Mouse (Mus musculus) midbrain, postnatal 0 days (tissue): ENCODE measurements around the gene Usp27x. TPM values are rescaled to one million over a fixed set of nuclear protein-coding genes. Genes with fewer than 3 reads are reported as not detected.

Experiments used
- ATAC-seq: fragments of 200-750 bp; cut with Nextera tagmentation; 2 replicates; pipeline ENCODE4 v1.8.0; 2017; ENCODE audit warnings: moderate number of reproducible peaks, mild to moderate bottlenecking, moderate TSS enrichment, moderate library complexity; ENCODE audit not compliant: low FRiP score
- DNase-seq: peaks from one replicate; pipeline ENCODE4 v3.0.0-alpha.2; 2015; ENCODE audit warnings: low spot score
- H3K27ac ChIP-seq: fragments of 300-500 bp; sonication (generic); 2 replicates; pipeline ENCODE4 v1.5.1; 2014; ENCODE audit warnings: low read depth, mild to moderate bottlenecking, low read length, mixed read lengths
- H3K27me3 ChIP-seq: fragments of 300-500 bp; sonication (generic); 2 replicates; pipeline ENCODE4 v1.6.1; 2014; ENCODE audit warnings: low read length, control low read depth, mixed read lengths; ENCODE audit not compliant: insufficient read depth
- H3K36me3 ChIP-seq: fragments of 300-500 bp; sonication (generic); 2 replicates; pipeline ENCODE4 v1.6.1; 2014; ENCODE audit warnings: low read length, control low read depth, mixed read lengths; ENCODE audit not compliant: insufficient read depth
- H3K4me1 ChIP-seq: fragments of 300-500 bp; sonication (generic); 2 replicates; pipeline ENCODE4 v1.6.1; 2014; ENCODE audit warnings: mild to moderate bottlenecking, control low read depth, antibody characterized with exemption, low read length, mixed read lengths; ENCODE audit not compliant: insufficient read depth
- H3K4me2 ChIP-seq: fragments of 300-500 bp; sonication (generic); 2 replicates; pipeline ENCODE4 v1.6.1; 2014; ENCODE audit warnings: low read depth, mild to moderate bottlenecking, low read length, mixed read lengths; ENCODE audit not compliant: poor library complexity, severe bottlenecking
- H3K4me3 ChIP-seq: fragments of 300-500 bp; sonication (generic); 2 replicates; pipeline ENCODE4 v1.5.1; 2014; ENCODE audit warnings: low read depth, mild to moderate bottlenecking, low read length, moderate library complexity
- H3K9ac ChIP-seq: fragments of 300-500 bp; sonication (generic); replicated peaks from 2 replicates; pipeline ENCODE4 v1.6.1; 2014; ENCODE audit warnings: mild to moderate bottlenecking, low read length, moderate library complexity, mixed read lengths; ENCODE audit not compliant: poor library complexity, severe bottlenecking
- H3K9me3 ChIP-seq: fragments of 300-500 bp; sonication (generic); 2 replicates; pipeline ENCODE4 v1.6.1; 2016; ENCODE audit warnings: low read length, control low read depth
- CTCF ChIP-seq: IDR thresholded peaks from 2 replicates; pipeline ENCODE4 v1.5.1; 2016; ENCODE audit warnings: antibody characterized with exemption, mild to moderate bottlenecking
- WGBS: fragments of 180-500 bp; shearing (Covaris S2); extraction: QIAGEN DNeasy Blood & Tissue Kit; methylation state at CpG from one replicate; pipeline ENCODE4 v1.1.7; 2014; 5-methylcytosine and 5-hydroxymethylcytosine counted together
- polyA plus RNA-seq: library from polyadenylated mRNA; unstranded; fragments of >200 nt; fragmentation: Nextera tagmentation; extraction: Ambion mirVana; gene quantifications from 2 replicates; pipeline ENCODE4 v1.2.1, GENCODE M21; 2015
- total RNA-seq: library from RNA; depleted of rRNA; stranded (reverse); fragments of >200 nt; gene quantifications from 2 replicates; pipeline ENCODE4 v1.2.3, GENCODE M21; 2014; rRNA removed

Gene Usp27x
- total and polyA plus RNA-seq, 2 experiments from 2014 or later = 2.8 to 12.4 TPM

DNA sequence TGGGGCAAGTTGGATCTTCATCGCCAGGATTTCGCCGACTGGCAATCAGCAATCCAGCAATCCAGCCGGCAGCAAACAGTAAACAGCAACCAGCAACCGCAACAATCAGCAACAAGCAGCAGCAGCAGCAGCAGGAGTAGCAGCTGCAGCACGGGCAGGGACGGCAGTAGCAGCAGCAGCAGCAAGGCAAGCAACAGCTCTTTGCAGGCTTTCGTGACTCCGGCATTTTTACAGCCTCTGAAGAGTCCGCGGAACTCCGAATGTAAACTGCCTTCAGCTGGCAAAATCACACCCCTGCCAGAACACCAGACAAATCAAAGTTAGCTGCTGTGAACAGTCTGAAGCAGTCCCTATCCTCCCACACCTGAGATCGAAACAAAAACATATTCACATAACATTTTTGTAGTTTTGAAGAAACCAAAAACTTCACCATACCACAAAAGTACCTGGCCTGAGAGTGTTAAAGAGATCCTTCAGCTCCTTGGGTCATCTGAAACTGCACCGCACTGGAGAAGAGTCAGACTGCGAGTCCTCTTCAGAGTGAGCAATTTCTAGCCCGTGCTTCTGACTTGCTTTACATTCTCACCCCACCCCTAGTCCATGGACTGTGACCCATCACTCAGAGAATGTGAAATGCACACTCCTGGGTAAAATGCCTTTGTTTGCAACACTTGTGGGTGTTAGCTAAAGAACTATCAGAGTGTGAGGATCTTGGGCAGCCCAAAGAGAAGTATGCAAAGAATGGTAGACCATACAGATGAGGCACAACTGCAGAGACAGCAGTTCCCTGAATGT, 36.8 kb upstream of the Usp27x start:
- no peaks in the 10 kb centered on the region for H3K4me1 ChIP-seq
- TF ChIP-seq CTCF = no peak
- 84% methylated on average over 16 of the region's 16 CpGs for WGBS
- H3K9ac ChIP-seq = no peak overlapping the region
- DNase-seq (no peak), ATAC-seq (no peak)
- H3K9me3 ChIP-seq = no peaks in the 10 kb centered on the region
- no peaks in the 10 kb centered on the region for H3K36me3 ChIP-seq
- H3K27me3 ChIP-seq = no peaks in the 10 kb centered on the region
- H3K4me2 ChIP-seq = no peak overlapping the region
- H3K27ac ChIP-seq = no peak overlapping the region
- no peak overlapping the region for H3K4me3 ChIP-seq

DNA sequence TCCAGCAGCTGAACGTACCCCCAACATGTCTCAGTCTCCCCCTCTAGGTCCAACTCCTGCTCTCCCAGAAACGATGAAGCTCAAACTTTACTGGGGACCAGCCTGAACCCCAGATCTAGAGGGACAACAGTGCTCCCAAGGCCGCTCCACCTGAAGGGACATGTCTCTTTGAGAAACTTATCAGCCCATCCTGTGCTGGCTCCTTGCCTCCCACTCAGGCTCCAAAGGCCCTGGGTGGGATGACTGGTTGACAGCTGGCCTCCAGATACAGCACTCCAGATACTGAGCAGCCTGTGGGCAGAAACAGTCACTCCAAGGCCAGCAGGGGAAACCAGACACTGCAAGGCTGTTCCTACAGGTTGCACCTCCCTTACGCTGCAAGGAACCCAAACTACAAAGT, 956 bp upstream of the Usp27x start:
- Histone ChIP-seq H3K27me3 (no peaks in the 10 kb centered on the region), H3K4me1 (no peaks in the 10 kb centered on the region), H3K4me2 (peak overlapping the region; percentile 58), H3K27ac (peak overlapping the region; percentile 85), H3K36me3 (no peaks in the 10 kb centered on the region), H3K9me3 (0 out of 2 replicates have a peak, but pooled peaks cover 3% of the 10 kb centered on the region), H3K9ac (peak overlapping the region; percentile 70; the same call in 1 of the 2 replicates), H3K4me3 (peak overlapping the region; percentile 51)
- ATAC-seq = no peak
- no peak for TF ChIP-seq CTCF
- WGBS = 43% methylated on average over 4 of the region's 4 CpGs
- DNase-seq = no peak

DNA sequence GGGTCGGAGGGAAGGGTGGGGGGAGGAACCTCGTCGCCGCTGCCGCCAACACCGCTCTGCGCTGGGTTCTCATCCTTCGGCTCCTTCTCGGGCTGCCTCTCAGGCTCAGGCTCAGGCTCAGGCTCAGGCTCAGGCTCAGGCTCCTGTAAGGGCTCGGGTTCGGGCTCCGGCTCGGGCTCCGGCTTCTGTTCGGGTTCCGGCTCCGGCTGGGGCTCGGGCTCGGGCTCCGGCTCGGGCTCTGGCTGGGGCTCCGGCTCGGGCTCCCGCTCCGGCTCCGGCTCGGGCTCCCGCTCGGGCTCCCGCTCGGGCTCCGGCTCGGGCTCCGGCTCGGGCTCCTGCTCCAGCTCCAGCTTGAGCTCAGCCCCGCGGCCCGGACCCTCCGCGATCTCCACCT, 311 bp downstream of the Usp27x start:
- peak overlapping the region; percentile 85 for H3K27ac ChIP-seq
- H3K9me3 ChIP-seq = 0 out of 2 replicates have a peak, but pooled peaks cover 3% of the 10 kb centered on the region
- TF ChIP-seq CTCF = no peak
- H3K27me3 ChIP-seq = no peaks in the 10 kb centered on the region
- DNase-seq (no peak), ATAC-seq (peak; percentile 50)
- WGBS = 23% methylated on average over 23 of the region's 40 CpGs
- H3K4me2 ChIP-seq = peak overlapping the region; percentile 58
- H3K36me3 ChIP-seq = no peaks in the 10 kb centered on the region
- peak overlapping the region; percentile 51 for H3K4me3 ChIP-seq
- H3K4me1 ChIP-seq = no peaks in the 10 kb centered on the region
- peak overlapping the region; percentile 70 for H3K9ac ChIP-seq

DNA sequence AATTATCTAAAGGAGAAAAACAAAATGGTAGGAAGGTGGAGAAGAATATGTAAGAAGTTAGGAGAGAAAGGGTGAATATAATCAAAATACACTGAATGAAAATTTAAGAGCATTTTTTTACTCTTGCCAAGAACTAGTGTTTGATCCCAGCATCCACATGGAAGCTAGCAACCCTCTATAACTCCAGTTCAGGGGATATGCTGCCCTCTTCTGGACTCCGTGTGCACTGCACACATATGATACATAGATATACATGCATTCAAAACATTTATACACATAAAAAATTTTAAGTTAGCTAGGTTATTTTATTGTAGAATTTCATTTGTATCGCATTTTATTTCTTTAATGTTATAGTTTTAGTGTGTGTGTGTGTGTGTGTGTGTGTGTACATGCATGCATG, 50.2 kb downstream of the Usp27x start:
- no peaks in the 10 kb centered on the region for H3K27me3 ChIP-seq
- no peak overlapping the region for H3K4me2 ChIP-seq
- H3K9ac ChIP-seq = no peak overlapping the region
- 51% methylated on average over 2 of the region's 2 CpGs for WGBS
- no peaks in the 10 kb centered on the region for H3K36me3 ChIP-seq
- ATAC-seq = no peak
- no peaks in the 10 kb centered on the region for H3K4me1 ChIP-seq
- no peaks in the 10 kb centered on the region for H3K9me3 ChIP-seq
- no peak overlapping the region for H3K4me3 ChIP-seq
- peak; percentile 32 for TF ChIP-seq CTCF
- no peak overlapping the region for H3K27ac ChIP-seq
- DNase-seq = peak; percentile 3

DNA sequence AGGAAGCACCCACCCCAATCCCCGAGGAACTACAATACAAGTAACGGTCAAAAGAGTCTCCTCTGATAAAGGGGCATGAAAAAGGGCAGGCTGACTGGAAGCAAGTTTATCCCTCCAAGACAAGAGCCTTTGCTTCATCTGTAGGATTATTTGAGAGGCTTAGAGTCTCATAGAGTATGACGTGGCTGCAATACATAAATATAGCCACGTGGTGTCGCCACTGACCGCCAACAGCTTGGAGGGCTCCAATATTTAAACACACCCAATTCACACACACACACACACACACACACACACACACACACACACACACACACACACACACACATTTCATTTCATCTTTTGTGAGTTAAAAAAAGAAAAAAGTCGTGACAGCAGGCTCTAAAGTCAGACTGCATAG, 53.3 kb downstream of the Usp27x start:
- Histone ChIP-seq H3K36me3 (no peaks in the 10 kb centered on the region), H3K4me2 (no peak overlapping the region), H3K4me3 (no peak overlapping the region), H3K27me3 (no peaks in the 10 kb centered on the region), H3K27ac (no peak overlapping the region), H3K4me1 (no peaks in the 10 kb centered on the region), H3K9ac (no peak overlapping the region), H3K9me3 (no peaks in the 10 kb centered on the region)
- TF ChIP-seq CTCF = peak; percentile 78
- ATAC-seq (no peak), DNase-seq (peak; percentile 69)
- 12% methylated on average over 7 of the region's 7 CpGs for WGBS

Other genes with a start within 250 kb of the Usp27x start
- 26.8 and 27.6 TPM in 2 replicates for gene Clcn5, start 56.5 kb downstream of the Usp27x start, total RNA-seq
- 5.4 and 5.7 TPM in 2 replicates for gene Clcn5, start 56.5 kb downstream of the Usp27x start, polyA plus RNA-seq
- gene Foxp3, start 197.8 kb upstream of the Usp27x start, total RNA-seq = 0.16 TPM in 1 of 2 replicates, not detected in the other
- 0.30 TPM in 1 of 2 replicates, not detected in the other for gene Foxp3, start 197.8 kb upstream of the Usp27x start, polyA plus RNA-seq
- gene Ppp1r3f, start 198.5 kb upstream of the Usp27x start, total RNA-seq = 19.4 and 27.3 TPM in 2 replicates
- 8.4 and 9.4 TPM in 2 replicates for gene Ppp1r3f, start 198.5 kb upstream of the Usp27x start, polyA plus RNA-seq
- 29.6 and 32.3 TPM in 2 replicates for gene Ccdc22, start 229.7 kb upstream of the Usp27x start, total RNA-seq
- gene Ccdc22, start 229.7 kb upstream of the Usp27x start, polyA plus RNA-seq = 19.9 and 20.0 TPM in 2 replicates
- 0.05 and 1.0 TPM in 2 replicates for gene Cacna1f, start 231.3 kb upstream of the Usp27x start, total RNA-seq
- gene Cacna1f, start 231.3 kb upstream of the Usp27x start, polyA plus RNA-seq = 0.16 and 0.20 TPM in 2 replicates